Mouse (Mus musculus): ENCODE results near the gene Rnf123. TPM values are rescaled to one million over a fixed set of nuclear protein-coding genes. Genes with fewer than 3 reads are reported as not detected.
"Not testable (repeated sequence)": the region's sequence is repeated elsewhere in the genome, so short reads cannot be mapped to it uniquely, and the experiment has no call there.

The Rnf123 gene
- polyA plus RNA-seq, 1 experiment from 2014 or later = 37.2 TPM

GRCm38 (mm10) chr9:108020741-108021140 is 62.4 kb downstream of the Rnf123 start:
- Histone ChIP-seq H3K4me2 (ENCODE audit: low read length) (peak overlapping the region; percentile 38), H3K4me1 (ENCODE audit: control insufficient read depth in 2 of 2, insufficient read depth in 2 of 2, low read length in 2 of 2) (peaks cover 0 to 23% of the 10 kb centered on the region in 2 experiments; a peak in 2 of 4 replicates), H3K27ac (replicated peaks in 1 of 2; ENCODE audit: control insufficient read depth in 1 of 2, insufficient read depth in 1 of 2, low read depth in 2 of 2, low read length in 2 of 2) (peak overlapping the region; percentile 45 to 66), H3K27me3 (ENCODE audit: control insufficient read depth, insufficient read depth, low read length) (no peaks in the 10 kb centered on the region), H3K9ac (ENCODE audit: low read length) (peak overlapping the region; percentile 18), H3K9me3 (ENCODE audit: control insufficient read depth, low read length) (no peaks in the 10 kb centered on the region), H3K4me3 (ENCODE audit: control insufficient read depth in 1 of 2, insufficient read depth in 1 of 2, low read depth in 1 of 2, low read length in 2 of 2) (no peak overlapping the region), H3K36me3 (ENCODE audit: control insufficient read depth, insufficient read depth, low read length) (peaks cover 20% of the 10 kb centered on the region)
- no peak for ATAC-seq (ENCODE audit: insufficient number of reproducible peaks, insufficient read depth, low FRiP score, low read depth)
- WGBS = 98% methylated on average over 1 of the region's 1 CpGs

DNA sequence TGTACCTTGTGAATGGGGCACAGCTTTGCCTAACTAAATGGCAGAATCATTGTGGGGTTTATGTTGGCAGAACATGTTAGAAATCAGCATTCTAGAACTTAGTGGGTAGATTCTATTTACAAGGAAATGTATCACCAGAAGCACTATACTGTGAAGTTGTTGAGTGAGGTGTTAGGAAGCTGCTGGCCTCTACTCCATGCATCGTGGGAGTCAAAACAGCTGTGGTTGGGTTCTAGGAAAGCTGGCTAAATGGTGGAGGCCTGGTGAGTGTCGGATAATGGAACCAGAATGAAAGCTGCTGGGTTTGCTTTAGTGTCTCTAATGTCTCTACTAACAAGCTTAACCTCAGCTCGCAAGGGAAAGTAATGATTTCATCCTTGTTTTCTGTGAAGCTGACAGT is 66.0 kb downstream of the Rnf123 start:
- H3K4me1 ChIP-seq (ENCODE audit: control insufficient read depth in 2 of 2, insufficient read depth in 2 of 2, low read length in 2 of 2) = peaks cover 0 to 23% of the 10 kb centered on the region in 2 experiments; a peak in 2 of 4 replicates
- H3K27ac ChIP-seq (replicated peaks in 1 of 2; ENCODE audit: control insufficient read depth in 1 of 2, insufficient read depth in 1 of 2, low read depth in 2 of 2, low read length in 2 of 2) = no peak overlapping the region
- H3K9ac ChIP-seq (ENCODE audit: low read length) = no peak overlapping the region
- no peaks in the 10 kb centered on the region for H3K9me3 ChIP-seq (ENCODE audit: control insufficient read depth, low read length)
- ATAC-seq (ENCODE audit: insufficient number of reproducible peaks, insufficient read depth, low FRiP score, low read depth) = no peak
- H3K27me3 ChIP-seq (ENCODE audit: control insufficient read depth, insufficient read depth, low read length) = no peaks in the 10 kb centered on the region
- WGBS = 69% methylated on average over 3 of the region's 3 CpGs
- peaks cover 8% of the 10 kb centered on the region; the same call in 1 of the 2 replicates for H3K36me3 ChIP-seq (ENCODE audit: control insufficient read depth, insufficient read depth, low read length)
- H3K4me2 ChIP-seq (ENCODE audit: low read length) = no peak overlapping the region
- no peak overlapping the region for H3K4me3 ChIP-seq (ENCODE audit: control insufficient read depth in 1 of 2, insufficient read depth in 1 of 2, low read depth in 1 of 2, low read length in 2 of 2)

GRCm38 (mm10) chr9:108013577-108013976 is 69.6 kb downstream of the Rnf123 start:
- not testable (repeated sequence) for H3K27ac ChIP-seq (replicated peaks in 1 of 2; ENCODE audit: control insufficient read depth in 1 of 2, insufficient read depth in 1 of 2, low read depth in 2 of 2, low read length in 2 of 2); H3K27me3 ChIP-seq (ENCODE audit: control insufficient read depth, insufficient read depth, low read length); H3K9me3 ChIP-seq (ENCODE audit: control insufficient read depth, low read length); H3K4me1 ChIP-seq (ENCODE audit: control insufficient read depth in 2 of 2, insufficient read depth in 2 of 2, low read length in 2 of 2); H3K4me2 ChIP-seq (ENCODE audit: low read length); H3K4me3 ChIP-seq (ENCODE audit: control insufficient read depth in 1 of 2, insufficient read depth in 1 of 2, low read depth in 1 of 2, low read length in 2 of 2); ATAC-seq (ENCODE audit: insufficient number of reproducible peaks, insufficient read depth, low FRiP score, low read depth); H3K36me3 ChIP-seq (ENCODE audit: control insufficient read depth, insufficient read depth, low read length); H3K9ac ChIP-seq (ENCODE audit: low read length)
- WGBS = 97% methylated on average over 2 of the region's 2 CpGs

DNA sequence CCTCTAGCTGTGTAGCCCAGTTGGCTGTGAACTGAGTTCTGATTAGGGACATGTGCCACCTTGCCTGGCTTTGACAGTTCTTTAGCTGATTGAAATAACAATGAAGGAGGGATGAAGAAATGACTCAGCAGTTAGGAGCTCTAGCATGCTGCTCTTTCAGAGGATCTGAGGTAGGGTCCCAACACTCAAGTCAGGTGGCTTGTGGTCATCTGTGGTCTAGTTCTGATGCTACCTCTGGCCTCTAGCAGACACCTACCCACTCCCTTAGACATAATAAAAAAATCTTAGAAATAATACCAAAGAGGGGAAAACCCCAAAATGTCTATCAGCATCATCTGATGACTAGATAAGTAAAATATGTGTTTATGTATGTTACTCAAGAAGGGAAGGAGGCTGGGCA is 72.8 kb downstream of the Rnf123 start:
- Histone ChIP-seq H3K4me1 (ENCODE audit: control insufficient read depth in 2 of 2, insufficient read depth in 2 of 2, low read length in 2 of 2) (no peaks in the 10 kb centered on the region), H3K27ac (replicated peaks in 1 of 2; ENCODE audit: control insufficient read depth in 1 of 2, insufficient read depth in 1 of 2, low read depth in 2 of 2, low read length in 2 of 2) (no peak overlapping the region), H3K27me3 (ENCODE audit: control insufficient read depth, insufficient read depth, low read length) (no peaks in the 10 kb centered on the region), H3K36me3 (ENCODE audit: control insufficient read depth, insufficient read depth, low read length) (peaks cover 8% of the 10 kb centered on the region; the same call in 1 of the 2 replicates), H3K9ac (ENCODE audit: low read length) (no peak overlapping the region), H3K9me3 (ENCODE audit: control insufficient read depth, low read length) (no peaks in the 10 kb centered on the region), H3K4me3 (ENCODE audit: control insufficient read depth in 1 of 2, insufficient read depth in 1 of 2, low read depth in 1 of 2, low read length in 2 of 2) (no peak overlapping the region), H3K4me2 (ENCODE audit: low read length) (no peak overlapping the region)
- ATAC-seq (ENCODE audit: insufficient number of reproducible peaks, insufficient read depth, low FRiP score, low read depth) = no peak

GRCm38 (mm10) chr9:108008041-108008440 is 75.1 kb downstream of the Rnf123 start:
- H3K4me2 ChIP-seq (ENCODE audit: low read length) = no peak overlapping the region
- 89% methylated on average over 5 of the region's 5 CpGs for WGBS
- ATAC-seq (ENCODE audit: insufficient number of reproducible peaks, insufficient read depth, low FRiP score, low read depth) = no peak
- H3K9me3 ChIP-seq (ENCODE audit: control insufficient read depth, low read length) = no peaks in the 10 kb centered on the region
- no peak overlapping the region for H3K27ac ChIP-seq (replicated peaks in 1 of 2; ENCODE audit: control insufficient read depth in 1 of 2, insufficient read depth in 1 of 2, low read depth in 2 of 2, low read length in 2 of 2)
- no peak overlapping the region for H3K9ac ChIP-seq (ENCODE audit: low read length)
- peaks cover 2% of the 10 kb centered on the region; the same call in 1 of the 2 replicates for H3K36me3 ChIP-seq (ENCODE audit: control insufficient read depth, insufficient read depth, low read length)
- H3K27me3 ChIP-seq (ENCODE audit: control insufficient read depth, insufficient read depth, low read length) = no peaks in the 10 kb centered on the region
- H3K4me3 ChIP-seq (ENCODE audit: control insufficient read depth in 1 of 2, insufficient read depth in 1 of 2, low read depth in 1 of 2, low read length in 2 of 2) = no peak overlapping the region
- H3K4me1 ChIP-seq (ENCODE audit: control insufficient read depth in 2 of 2, insufficient read depth in 2 of 2, low read length in 2 of 2) = peaks cover 4 to 19% of the 10 kb centered on the region in 2 experiments

DNA sequence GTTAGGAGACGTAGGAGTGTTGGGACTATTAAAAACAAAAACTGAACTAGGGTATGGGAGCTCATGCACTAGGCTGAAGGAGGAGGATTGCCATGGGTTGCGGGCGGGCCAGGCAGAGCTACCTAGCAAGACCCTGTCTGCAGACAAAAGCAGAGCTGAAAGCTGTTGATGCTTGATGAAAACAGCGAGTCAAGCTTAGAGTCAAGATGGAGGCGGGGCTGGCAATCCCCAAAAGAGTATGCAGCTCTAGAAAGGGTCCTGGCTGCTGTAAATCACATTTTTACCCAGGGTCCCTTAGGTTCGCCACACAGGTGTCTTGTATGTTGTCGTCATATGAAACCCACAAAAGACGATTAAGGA is 79.6 kb downstream of the Rnf123 start:
- peak overlapping the region; percentile 84 for H3K4me2 ChIP-seq (ENCODE audit: low read length)
- ATAC-seq (ENCODE audit: insufficient number of reproducible peaks, insufficient read depth, low FRiP score, low read depth) = no peak
- 19% methylated on average over 8 of the region's 8 CpGs for WGBS
- H3K9me3 ChIP-seq (ENCODE audit: control insufficient read depth, low read length) = no peaks in the 10 kb centered on the region
- peak overlapping the region; percentile 90 for H3K9ac ChIP-seq (ENCODE audit: low read length)
- no peaks in the 10 kb centered on the region for H3K36me3 ChIP-seq (ENCODE audit: control insufficient read depth, insufficient read depth, low read length)
- peaks cover 4 to 24% of the 10 kb centered on the region in 2 experiments for H3K4me1 ChIP-seq (ENCODE audit: control insufficient read depth in 2 of 2, insufficient read depth in 2 of 2, low read length in 2 of 2)
- peak overlapping the region; percentile 72 to 92 for H3K4me3 ChIP-seq (ENCODE audit: control insufficient read depth in 1 of 2, insufficient read depth in 1 of 2, low read depth in 1 of 2, low read length in 2 of 2)
- peak overlapping the region in 1 of 2 experiments; percentile 85; a peak in 2 of 4 replicates for H3K27ac ChIP-seq (replicated peaks in 1 of 2; ENCODE audit: control insufficient read depth in 1 of 2, insufficient read depth in 1 of 2, low read depth in 2 of 2, low read length in 2 of 2)
- H3K27me3 ChIP-seq (ENCODE audit: control insufficient read depth, insufficient read depth, low read length) = no peaks in the 10 kb centered on the region

- peak; percentile 36 for ATAC-seq (ENCODE audit: insufficient number of reproducible peaks, insufficient read depth, low FRiP score, low read depth)
- no peaks in the 10 kb centered on the region for H3K36me3 ChIP-seq (ENCODE audit: control insufficient read depth, insufficient read depth, low read length)
- H3K9me3 ChIP-seq (ENCODE audit: control insufficient read depth, low read length) = no peaks in the 10 kb centered on the region
- H3K27ac ChIP-seq (replicated peaks in 1 of 2; ENCODE audit: control insufficient read depth in 1 of 2, insufficient read depth in 1 of 2, low read depth in 2 of 2, low read length in 2 of 2) = peak overlapping the region; percentile 64 to 85
- H3K27me3 ChIP-seq (ENCODE audit: control insufficient read depth, insufficient read depth, low read length) = no peaks in the 10 kb centered on the region
- H3K4me1 ChIP-seq (ENCODE audit: control insufficient read depth in 2 of 2, insufficient read depth in 2 of 2, low read length in 2 of 2) = peaks cover 4 to 24% of the 10 kb centered on the region in 2 experiments
- WGBS = under 1% methylated on average over 46 of the region's 50 CpGs
- H3K9ac ChIP-seq (ENCODE audit: low read length) = peak overlapping the region; percentile 90
- H3K4me2 ChIP-seq (ENCODE audit: low read length) = peak overlapping the region; percentile 84
- peak overlapping the region; percentile 72 to 92 for H3K4me3 ChIP-seq (ENCODE audit: control insufficient read depth in 1 of 2, insufficient read depth in 1 of 2, low read depth in 1 of 2, low read length in 2 of 2)
Measured at GRCm38 (mm10) chr9:108002778-108003530, 80.2 kb downstream of the Rnf123 start.

All from heart, embryonic 14.5 days (tissue).